Mouse (Mus musculus) splenic B cell, adult 2 months (primary cell): ENCODE measurements around the gene Dmpk.

Experiments
- DNase-seq: peaks from one replicate; pipeline ENCODE4 v3.0.0-alpha.2; 2011; ENCODE audit warnings: low read depth, low spot score
- H3K27me3 ChIP-seq: 2 replicates; pipeline ENCODE4 v1.6.1; 2012; ENCODE audit warnings: mild to moderate bottlenecking, low read length, moderate library complexity, mixed read lengths; ENCODE audit not compliant: control insufficient read depth, poor library complexity, insufficient read depth, severe bottlenecking
- H3K36me3 ChIP-seq: 2 replicates; pipeline ENCODE4 v1.6.1; 2012; ENCODE audit warnings: mild to moderate bottlenecking, low read length, moderate library complexity, mixed read lengths; ENCODE audit not compliant: control insufficient read depth, poor library complexity, insufficient read depth, severe bottlenecking

The Dmpk gene

DNA sequence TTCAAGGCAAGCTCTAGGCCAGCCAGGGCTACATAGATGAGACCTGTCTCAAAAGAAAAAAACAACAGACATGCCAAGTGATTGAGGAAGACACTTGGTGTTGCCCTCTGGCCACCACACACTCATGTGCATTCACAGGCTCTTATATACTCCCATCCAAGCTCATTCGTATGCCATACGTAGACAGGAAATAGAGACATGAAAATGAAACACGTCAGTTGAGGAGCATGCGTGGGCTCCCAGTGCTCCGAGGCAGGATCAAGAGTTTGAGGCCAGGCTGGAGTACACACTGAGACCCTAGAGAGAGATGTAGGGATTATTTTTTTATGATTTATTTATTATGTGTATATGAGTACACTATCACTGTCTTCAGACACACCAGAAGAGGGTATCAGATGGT lies 45.7 kb downstream of the Dmpk start:
- DNase-seq, result no peak
- H3K36me3 ChIP-seq, result no peaks in the 10 kb centered on the region

DNA sequence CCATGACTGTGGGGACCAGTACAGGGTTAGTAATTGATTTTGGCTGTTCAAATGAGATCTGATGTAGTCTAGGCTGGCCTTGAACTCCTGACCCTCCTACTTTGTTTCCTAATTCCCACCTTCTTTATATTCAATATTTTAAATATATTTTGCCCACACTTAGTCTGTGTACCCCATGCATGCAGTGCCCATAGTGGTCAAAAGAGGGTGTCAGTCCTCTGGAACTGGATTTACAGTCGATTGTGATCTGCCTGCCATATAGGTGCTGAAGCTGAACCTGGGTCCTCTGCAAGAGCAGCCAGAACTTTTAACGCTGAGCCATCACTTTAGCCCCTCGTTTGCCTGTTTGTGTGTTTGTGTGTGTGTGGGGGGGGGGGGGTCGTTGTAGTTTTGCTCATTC lies 47.0 kb downstream of the Dmpk start:
- peak; percentile 43 for DNase-seq
- Histone ChIP-seq H3K36me3 (no peaks in the 10 kb centered on the region; the same call in 1 of the 2 replicates), H3K27me3 (no peaks in the 10 kb centered on the region)

More for the DNA sequence above, 45.7 kb downstream of the Dmpk start:
- H3K27me3 ChIP-seq, result no peaks in the 10 kb centered on the region

DNA sequence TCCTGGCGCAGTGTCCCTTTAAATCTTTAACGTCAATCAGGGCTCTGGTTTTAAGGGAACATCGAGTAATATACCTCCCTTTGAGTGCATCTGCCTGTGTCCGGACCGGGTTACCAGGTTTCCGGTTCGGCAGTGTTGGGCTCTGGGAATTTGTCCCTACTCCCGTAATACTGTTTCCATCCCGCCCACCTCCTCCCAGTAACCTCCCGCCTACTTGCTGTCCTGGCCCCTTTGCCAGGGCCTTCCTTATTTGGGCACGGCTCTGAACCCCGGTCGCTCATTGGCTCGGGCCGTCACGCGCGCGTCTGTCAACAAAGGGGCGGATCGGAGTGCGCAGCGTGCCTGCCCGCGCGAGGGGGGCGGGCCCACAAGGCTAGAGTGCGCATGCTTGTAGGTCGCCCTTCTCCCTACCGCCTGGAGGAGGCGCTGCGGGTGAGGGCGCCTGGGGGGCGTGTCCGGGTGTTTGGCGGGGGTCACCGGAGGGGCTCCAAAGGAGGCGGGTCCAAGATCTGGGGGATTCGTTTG lies 47.7 kb downstream of the Dmpk start:
- H3K27me3 ChIP-seq, result no peaks in the 10 kb centered on the region
- no peaks in the 10 kb centered on the region; the same call in 1 of the 2 replicates for H3K36me3 ChIP-seq
- peak; percentile 93 for DNase-seq

DNA sequence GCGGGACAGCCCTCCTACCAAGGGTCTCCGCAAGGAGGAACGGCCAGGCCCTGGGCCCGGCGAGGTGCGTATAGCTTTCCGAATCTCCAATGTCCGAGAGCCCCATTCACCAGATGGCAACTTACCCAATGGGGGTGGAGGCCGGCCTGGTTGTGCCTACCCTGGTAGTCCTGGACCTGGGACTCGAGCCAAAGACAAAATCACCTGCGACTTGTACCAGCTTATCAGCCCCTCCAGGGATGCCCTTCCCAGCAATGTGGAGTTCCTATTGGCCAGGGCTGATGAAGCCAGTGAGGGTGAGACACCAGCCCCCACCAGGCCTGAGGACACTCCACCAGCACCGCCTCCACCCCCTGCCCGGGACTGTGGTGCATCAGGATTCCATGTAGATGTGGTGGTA lies 52.5 kb downstream of the Dmpk start:
- Histone ChIP-seq H3K36me3 (peaks cover 7% of the 10 kb centered on the region), H3K27me3 (no peaks in the 10 kb centered on the region)
- DNase-seq, result no peak

DNA sequence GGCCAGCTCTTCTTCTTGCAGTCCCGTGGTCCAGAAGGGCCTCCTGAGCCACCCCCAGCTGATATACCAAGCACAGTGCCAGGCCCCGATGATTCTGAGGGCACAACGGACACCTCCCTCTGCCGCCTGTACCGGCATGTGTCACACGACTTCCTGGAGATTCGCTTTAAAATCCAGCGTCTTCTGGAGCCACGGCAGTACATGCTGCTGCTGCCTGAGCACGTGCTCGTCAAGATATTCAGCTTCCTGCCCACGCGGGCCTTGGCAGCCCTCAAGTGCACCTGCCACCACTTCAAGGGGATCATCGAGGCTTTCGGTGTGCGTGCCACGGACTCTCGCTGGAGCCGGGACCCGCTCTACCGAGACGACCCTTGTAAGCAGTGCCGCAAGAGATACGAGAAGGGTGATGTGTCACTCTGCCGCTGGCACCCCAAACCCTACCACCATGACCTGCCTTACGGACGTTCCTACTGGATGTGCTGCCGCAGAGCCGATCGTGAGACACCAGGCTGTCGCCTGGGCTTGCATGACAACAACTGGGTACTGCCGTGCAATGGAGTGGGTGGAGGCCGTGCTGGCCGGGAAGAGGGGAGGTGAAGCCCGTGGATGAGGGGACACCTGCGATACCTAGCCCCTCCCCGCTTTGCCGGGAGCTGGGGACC lies 53.2 kb downstream of the Dmpk start:
- peaks cover 7% of the 10 kb centered on the region for H3K36me3 ChIP-seq
- H3K27me3 ChIP-seq, result no peaks in the 10 kb centered on the region
- no peak for DNase-seq

DNA sequence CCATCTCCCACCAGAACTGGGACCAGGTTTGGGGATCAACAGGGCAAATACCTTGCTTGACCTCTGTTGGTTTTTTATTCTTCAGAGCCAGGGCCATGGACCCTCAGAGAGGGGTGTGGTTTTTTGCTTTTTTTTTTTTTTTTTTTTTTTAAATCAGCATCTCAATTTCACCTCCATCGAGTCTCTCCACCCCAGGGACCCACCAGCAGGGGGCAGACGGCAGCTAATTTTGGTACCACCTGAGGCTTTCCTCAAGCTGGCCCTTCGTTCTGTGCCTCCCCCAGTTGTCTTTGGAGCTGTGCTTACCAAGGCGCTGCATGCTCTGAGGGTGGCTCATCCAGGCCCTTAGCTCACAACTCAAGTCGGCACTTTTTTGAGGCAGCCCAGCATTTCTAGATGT lies 53.7 kb downstream of the Dmpk start:
- Histone ChIP-seq H3K27me3 (no peaks in the 10 kb centered on the region), H3K36me3 (peaks cover 7% of the 10 kb centered on the region)
- peak; percentile 72 for DNase-seq
